Mouse (Mus musculus) MEL-GATA-1-ER (cell line): ENCODE data around the gene Gm8369.
"Not testable (repeated sequence)": the region's sequence is repeated elsewhere in the genome, so short reads cannot be mapped to it uniquely, and the experiment has no call there.

Experiments
- DNase-seq: peaks from one replicate; pipeline ENCODE4 v3.0.0-alpha.2; 2012; ENCODE audit warnings: low read depth; ENCODE audit errors: extremely low read depth

The Gm8369 gene

DNA sequence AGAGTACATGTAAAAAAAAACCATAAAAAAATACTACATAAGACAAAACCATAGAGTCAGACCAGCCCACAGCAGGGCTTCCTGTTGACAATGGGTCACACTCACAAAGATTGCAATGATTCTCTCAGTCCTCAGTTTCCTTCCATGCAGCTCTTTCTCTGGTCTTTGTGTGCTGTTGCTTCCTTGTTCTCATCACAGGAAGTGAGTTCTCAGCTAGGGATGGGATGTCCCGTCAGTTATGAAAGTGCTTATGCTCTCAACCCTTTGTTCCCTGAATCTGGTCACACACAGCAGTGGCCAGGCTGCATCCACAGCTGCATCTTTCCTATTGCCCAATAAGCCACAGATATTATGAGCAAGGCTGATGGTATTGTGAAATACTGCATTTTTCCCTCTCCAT lies 27.7 kb downstream of the Gm8369 start:
- no peak for DNase-seq

DNA sequence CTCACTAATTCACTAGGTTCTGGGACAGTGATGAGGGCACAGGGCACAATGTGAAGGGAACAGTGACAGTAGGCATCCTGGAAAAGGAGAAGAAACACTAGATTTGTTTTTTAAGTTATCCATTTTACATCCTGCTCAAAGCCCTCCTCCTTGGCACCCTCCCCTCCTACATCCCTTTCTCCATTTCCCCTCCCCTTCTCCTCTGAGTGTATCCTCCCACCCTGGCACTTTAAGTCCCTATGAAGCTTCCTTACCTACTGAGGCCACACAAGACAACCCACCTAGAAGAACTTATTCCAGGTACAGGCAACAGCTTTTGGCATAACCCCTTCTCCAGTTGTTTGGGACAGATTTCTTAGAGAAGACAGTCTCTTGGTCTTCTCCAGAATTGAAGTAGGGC lies 30.5 kb downstream of the Gm8369 start, which contains the start of gene Ms4a6b:
Gene Ms4a6b, plus strand, starts transcription at position 267 of the 400 bp plus-strand sequence.
- DNase-seq, result no peak

DNA sequence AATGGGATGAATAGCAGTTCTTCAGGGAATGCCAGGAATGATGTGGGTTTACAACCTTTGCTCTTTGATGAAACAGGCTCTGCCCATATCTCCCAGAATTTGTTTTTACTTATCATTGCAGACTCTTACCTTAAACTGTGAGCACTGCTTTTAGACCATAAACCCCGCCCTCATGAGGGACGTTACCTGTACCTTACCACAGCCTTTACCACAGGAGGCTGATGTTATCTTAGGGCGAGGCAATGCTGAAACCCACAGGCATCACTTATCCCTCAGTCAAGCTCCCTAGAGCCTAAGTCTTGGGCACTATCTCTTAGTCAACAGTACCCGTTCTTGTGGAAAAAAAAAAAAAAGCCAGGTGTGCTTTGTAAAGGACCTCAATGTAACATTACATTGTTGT lies 31.1 kb downstream of the Gm8369 start:
- no peak for DNase-seq

DNA sequence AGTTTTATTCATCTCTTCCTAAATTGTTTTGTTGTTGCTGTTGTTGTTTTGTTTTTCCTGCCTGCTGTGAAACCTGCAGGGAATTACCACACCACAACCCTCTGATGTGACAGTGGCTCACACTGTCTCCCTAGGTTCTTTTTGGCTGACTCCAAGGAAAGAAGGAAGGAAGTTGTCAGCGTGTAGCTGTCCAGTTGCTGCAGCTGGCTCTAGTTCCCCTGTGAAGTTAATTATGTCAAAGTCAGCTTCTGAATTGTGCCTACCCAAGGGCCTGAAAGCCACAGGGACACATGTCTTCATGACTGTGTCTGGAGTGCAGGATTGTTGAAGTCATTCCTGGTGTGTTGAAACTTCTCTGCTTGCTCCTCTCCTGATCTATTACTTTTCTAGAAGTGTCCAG lies 31.6 kb downstream of the Gm8369 start:
- DNase-seq, result not testable (repeated sequence)

GRCm38 (mm10) chr19:11518356-11518755 lies 32.6 kb downstream of the Gm8369 start:
- DNase-seq, result not testable (repeated sequence)

DNA sequence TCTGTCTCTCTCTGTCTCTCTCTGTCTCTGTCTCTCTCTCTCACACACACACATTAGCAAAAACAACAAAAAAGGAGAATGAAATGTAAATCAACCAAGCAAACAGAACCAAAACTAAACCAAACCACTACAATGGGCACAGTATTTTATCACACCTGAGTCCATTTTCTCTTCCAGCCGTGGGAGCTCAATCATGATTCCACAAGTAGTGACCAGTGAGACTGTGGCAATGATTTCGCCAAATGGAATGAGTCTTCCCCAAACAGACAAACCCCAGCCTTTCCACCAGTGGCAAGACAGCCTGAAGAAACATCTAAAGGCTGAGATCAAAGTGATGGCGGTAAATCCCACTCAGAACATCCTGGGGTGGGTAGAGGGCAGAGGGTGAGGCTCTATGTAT lies 34.4 kb downstream of the Gm8369 start:
- DNase-seq, result no peak

DNA sequence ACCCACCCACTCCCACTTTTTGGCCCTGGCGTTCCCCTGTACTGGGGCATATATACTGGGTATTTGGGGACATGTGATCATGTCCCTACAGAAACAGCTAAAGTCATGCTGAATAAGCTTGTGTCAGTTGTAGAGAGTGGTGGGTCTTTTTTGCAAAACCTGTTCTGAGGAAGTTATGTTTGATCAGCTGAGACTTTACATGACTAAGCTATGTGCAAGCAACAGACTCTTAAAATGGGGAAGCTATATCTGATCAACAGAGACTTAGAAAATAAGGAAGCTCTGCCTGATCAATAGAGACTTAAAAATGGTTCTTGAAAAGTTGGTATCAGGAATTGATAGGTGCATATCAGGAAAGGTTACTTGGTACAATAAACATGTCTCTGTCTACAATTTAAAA lies 47.7 kb downstream of the Gm8369 start:
- DNase-seq, result no peak

GRCm38 (mm10) chr19:11533888-11534445 lies 48.2 kb downstream of the Gm8369 start:
- DNase-seq, result no peak

DNA sequence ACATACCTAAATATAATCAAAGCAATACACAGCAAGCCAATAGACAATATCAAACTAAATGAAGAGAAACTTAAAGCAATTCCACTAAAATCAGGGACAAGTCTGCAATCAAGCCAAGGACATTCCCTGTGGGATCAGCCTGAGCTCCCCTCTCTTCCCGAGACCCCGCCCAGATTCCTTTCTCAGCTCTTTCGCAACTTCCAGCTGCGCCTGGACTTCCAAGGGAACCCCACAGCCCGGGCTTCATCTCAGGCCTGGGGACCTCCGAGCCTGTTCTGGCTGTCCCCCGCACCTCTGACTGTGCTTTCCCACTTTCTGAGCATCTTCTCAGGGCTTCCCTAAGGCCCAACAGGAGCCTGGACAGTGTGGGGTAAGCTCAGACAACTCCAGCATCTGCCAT lies 50.9 kb downstream of the Gm8369 start, which contains the start of gene Ms4a4d:
Gene Ms4a4d, plus strand, starts transcription at position 209 of the 400 bp plus-strand sequence.
- no peak for DNase-seq

DNA sequence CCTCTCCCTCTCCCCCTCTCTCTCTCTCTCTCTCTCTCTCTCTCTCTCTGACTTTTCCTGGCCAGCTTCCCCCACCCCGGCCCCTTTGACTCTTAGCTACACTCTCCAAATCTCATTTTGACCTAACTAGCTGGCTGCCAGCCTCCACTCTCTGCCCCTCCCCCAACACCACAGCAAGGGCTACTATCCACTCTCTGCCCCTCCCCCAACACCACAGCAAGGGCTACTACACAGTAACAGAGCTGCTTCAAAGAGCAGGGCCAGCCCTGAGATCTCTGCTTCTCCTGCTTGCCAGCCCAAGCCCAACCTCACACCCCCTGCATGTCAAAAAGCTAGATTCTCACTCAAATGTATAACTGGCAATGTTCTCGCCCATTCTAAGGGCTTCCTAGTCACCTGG lies 51.6 kb downstream of the Gm8369 start:
- DNase-seq, result no peak

DNA sequence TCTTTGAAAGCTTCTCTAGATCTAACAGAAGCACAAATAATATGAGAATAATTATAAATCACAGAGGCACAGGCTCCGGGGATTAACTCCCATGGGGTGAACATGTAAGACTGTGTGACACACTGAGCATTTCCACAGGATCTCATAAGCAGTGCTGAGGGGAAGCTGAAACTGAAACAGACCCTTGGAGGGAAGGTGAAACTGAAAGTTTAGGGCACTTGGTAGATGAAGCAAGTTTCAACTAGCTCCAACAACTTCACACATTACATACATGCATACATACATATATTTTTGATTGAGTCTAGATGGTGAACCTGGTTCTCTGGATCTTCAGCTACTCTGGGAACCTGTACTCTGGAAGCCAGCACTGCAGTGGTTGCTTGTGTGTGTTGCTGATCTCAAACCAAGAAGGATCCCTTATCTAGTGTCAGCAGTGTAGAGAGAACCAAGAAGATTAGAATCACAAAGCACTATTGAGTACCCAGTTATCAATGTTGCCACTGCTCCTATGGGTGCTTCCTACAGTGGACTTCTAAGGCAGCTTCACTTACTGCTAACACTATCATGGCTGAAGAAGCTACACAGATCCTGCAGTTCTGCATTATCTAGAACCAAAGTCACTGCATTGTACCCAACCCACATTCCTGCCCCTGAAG lies 54.6 kb downstream of the Gm8369 start:
- DNase-seq, result not testable (repeated sequence)

DNA sequence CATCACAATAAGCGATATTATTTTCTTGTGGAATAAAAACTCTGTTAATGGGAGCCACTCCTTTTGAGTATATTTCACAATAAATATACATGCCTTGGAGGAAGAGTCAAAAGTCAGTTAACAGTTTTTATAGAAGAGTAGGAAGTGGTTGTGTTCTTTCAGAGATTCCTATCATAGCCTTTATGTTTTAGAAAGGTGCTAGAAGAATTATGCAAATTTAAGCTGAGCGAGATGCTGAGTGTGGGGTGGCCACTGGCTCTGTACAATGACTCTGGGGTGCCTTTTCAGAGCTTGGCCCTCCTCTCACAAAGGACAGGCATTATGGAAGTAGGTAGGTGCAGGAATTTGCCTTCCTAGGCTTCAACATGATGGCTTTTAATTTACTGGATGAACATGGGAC lies 58.6 kb downstream of the Gm8369 start:
- not testable (repeated sequence) for DNase-seq

- no peak for DNase-seq
These were observed 62.2 kb downstream of the Gm8369 start for GRCm38 (mm10) chr19:11547911-11548310.

GRCm38 (mm10) chr19:11554726-11555125 lies 69.0 kb downstream of the Gm8369 start:
- no peak for DNase-seq

DNA sequence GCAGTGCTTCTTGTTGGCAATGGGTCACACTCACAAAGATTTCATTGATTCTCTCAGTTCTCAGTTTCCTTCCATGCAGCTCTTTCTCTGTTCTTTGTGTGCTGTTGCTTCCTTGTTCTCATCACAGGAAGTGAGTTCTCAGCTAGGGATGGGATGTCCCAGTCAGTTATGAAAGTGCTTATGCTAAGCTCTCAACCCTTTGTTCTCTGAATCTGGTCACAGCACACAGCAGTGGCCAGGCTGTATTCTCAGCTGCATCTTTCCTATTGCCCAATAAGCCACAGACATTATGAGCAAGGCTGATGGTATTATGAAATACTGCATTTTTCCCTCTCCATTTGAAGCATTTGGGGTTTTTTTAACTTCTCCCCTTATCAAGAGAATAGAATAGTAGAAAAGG lies 73.8 kb downstream of the Gm8369 start:
- DNase-seq, result not testable (repeated sequence)
